Mouse (Mus musculus) erythroblast, adult 5-6 weeks (primary cell): ENCODE data around the gene Ccn2. TPM values are rescaled to one million over a fixed set of nuclear protein-coding genes. Genes with fewer than 3 reads are reported as not detected.
"Not testable (repeated sequence)": the region's sequence is repeated elsewhere in the genome, so short reads cannot be mapped to it uniquely, and the experiment has no call there.

Experiments used
- ATAC-seq: replicated peaks from 2 replicates; pipeline ENCODE4 v1.8.0; 2016; ENCODE audit warnings: moderate number of reproducible peaks, mild to moderate bottlenecking, moderate TSS enrichment, inconsistent platforms; ENCODE audit not compliant: poor library complexity, low FRiP score, severe bottlenecking
- total RNA-seq, 2 experiments: library from RNA; stranded (forward) in 1 of 2; stranded (reverse) in 1 of 2; fragments of 150-400 nt in 1 of 2; fragments of 200-764, 138-1000 nt in 1 of 2; gene quantifications; 2 replicates each; pipeline versions ENCODE4 v1.2.3 to v1.2.4; 2015 to 2017; ENCODE audit warnings: low replicate concordance in 2 of 2

Ccn2 gene
- total RNA-seq, 2 experiments from 2014 or later = not detected

DNA sequence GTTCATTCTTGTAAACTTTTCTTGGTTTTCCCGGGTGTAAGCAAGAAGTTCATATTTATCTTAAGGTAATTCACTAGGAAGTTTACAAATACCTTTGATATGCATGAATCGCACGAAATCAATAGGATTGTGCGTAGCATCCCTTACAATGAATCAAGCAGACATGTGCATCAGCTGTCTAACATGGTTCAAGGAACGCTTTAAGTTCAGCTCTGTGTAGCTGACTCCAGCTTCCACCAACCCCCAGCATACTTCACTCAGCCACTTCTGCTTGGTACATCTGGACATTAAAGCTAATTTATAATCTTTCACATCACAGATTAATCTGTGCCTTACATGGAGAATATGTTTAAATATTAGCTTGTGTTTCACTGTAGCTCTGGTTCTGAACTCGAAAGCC is 3.5 kb downstream of the Ccn2 start:
- no peak for ATAC-seq

GRCm38 (mm10) chr10:24599802-24600201 is 4.6 kb downstream of the Ccn2 start:
- ATAC-seq = no peak

GRCm38 (mm10) chr10:24603035-24603434 is 7.8 kb downstream of the Ccn2 start:
- no peak for ATAC-seq

DNA sequence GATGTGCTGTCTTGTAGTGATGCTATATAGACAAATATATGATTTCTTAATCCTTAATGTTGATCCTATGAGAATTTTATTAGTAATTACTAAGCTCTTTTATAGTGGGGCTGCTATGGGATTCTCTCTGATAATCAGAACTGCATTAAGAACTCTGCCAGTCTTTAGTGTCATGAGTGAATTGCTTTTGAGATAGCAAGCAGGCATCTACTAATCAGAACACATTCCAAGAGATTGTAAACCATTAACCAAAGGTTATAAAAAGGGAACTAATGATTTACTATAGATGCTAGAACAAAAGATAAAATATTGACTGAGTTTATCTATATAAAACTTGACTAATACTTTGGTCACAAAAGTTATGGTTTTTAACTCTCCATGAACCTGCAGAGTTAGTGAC is 8.5 kb downstream of the Ccn2 start:
- ATAC-seq = no peak

GRCm38 (mm10) chr10:24609146-24609545 is 13.9 kb downstream of the Ccn2 start:
- ATAC-seq = no peak

DNA sequence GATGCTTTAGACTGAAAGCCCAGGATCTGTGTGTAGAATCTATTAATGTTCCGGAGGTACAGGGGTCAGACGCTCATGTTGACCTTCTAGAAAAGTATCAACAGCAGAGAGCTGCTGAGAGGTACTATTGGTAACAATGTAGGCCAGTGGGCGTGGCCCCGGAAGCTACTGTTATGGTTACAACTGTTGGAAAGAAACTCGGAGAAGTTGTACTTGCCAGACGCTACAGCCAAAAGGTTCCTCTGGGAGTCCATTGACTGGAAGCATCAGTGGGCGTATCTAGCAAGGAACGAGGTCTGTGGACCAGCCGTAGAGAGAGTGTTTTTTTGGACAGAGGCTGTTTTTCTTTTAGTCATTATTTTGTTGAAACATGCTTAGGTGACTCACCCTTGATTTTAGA is 14.5 kb downstream of the Ccn2 start:
- ATAC-seq = no peak

- no peak for ATAC-seq
Observed at GRCm38 (mm10) chr10:24614726-24615125, 19.5 kb downstream of the Ccn2 start.

GRCm38 (mm10) chr10:24615799-24616198 is 20.6 kb downstream of the Ccn2 start:
- ATAC-seq = no peak

DNA sequence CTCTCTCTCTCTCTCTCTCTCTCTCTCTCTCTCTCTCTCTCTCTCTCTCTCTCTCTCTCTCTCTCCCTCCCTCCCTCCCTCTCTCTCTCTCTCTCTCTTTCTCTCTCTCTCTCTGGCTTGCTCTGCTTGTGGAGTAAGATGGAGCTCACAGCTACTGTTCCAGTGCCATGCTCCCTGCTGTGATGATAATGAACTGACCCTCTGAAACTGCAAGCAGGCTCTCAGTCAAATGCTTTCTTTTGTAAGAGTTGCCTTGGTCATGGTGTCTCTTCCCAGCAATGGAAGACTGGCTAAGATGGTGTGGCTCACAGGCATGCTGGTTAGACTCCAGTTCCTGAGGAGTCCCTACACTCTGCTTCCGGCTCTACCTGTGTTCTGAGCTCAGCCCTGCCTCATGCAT is 21.3 kb downstream of the Ccn2 start:
- not testable (repeated sequence) for ATAC-seq

DNA sequence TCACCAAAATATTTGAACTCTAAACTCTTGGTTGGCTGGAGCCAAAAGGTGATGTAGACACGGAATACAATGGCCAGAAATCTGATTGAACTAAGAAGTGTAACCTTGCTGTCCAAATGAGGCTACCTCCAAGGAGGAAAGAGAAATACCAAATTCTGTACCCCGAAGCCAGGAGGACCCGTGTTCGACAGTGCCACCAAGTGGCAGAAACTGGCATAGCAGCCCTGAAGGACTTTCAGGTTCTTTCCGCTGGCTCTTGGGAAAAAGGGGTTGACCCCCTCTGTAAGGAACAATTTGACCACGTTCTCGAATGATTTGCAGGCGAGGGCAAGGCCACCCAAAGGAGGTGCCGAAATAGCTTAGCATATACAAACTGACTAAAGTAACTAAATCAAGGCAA is 26.3 kb downstream of the Ccn2 start:
- ATAC-seq = peak; percentile 60; the same call in 1 of the 2 replicates

DNA sequence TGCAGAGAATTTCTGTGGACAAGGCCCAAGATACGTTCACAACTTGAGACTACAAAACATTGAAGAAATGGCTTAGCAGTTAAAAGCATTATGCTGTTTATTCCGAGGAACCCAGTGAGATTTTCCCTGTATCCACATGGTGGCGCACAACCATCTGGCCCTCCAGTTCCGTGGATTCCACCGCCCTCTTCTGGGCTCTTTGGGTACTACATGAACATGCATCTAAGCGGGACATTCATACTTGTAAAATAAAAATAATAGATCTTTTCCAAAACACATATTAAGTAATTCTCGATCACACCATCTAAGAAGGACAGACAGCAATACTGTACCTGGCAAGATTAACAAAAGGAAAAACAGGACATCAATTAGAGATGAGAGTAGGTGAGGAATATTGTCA is 27.3 kb downstream of the Ccn2 start:
- ATAC-seq = peak; percentile 83

DNA sequence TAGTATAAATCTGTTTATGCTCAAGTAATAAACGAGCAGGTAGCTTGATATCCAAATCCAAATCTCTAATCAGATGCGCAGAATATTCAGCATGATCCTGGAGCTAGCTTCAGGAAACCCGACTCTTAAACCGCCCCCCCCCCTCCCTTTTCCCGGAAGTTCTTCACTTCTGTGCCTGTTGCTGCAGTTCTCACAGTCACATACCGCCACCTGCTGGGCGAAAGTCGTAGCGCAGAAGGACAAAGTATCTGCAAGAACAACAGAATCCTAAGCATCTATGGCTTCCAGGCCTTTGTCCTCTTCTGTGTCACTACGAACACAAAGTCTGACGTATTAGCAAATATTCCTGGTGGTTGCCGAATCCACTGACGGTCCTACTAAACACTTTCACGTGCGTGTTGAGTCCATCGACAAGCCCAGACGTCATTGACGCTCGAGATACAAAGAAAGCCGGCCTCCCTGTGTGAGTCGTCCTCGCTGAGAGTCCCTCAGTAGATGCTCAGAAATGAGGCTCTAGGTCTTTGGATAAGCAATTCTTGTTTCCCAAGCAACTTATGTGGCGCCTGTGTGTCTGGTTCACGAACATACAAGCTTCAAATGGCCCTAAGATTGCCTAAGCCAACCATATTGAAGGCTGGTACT is 29.9 kb downstream of the Ccn2 start:
- ATAC-seq = peak; percentile 53; the same call in 1 of the 2 replicates

- no peak for ATAC-seq
Observed at GRCm38 (mm10) chr10:24627262-24627661, 32.0 kb downstream of the Ccn2 start.

DNA sequence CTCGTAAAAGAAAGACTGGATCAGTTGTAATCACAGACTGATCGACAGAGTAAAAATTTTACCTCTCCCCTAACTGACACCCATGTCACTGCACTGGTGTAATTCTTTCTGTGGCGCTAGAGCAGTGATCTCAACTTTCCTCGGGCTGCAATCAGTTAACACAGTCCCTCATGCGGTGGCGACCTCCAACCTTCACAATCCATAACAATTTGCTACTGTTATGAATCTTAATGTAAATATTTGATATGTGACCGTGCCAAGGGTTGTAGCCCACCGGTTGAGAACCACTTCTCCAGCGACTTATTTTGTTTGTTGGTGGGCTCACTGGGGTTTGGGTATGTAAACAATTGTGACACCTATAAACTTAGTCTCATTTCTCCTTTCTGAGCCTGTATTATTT is 33.2 kb downstream of the Ccn2 start:
- ATAC-seq = no peak

- ATAC-seq = no peak
Observed at GRCm38 (mm10) chr10:24629086-24629720, 34.0 kb downstream of the Ccn2 start.

- ATAC-seq = peak; percentile 74
Observed at GRCm38 (mm10) chr10:24630469-24631081, 35.3 kb downstream of the Ccn2 start.

- no peak for ATAC-seq
Observed at GRCm38 (mm10) chr10:24631122-24631521, 35.9 kb downstream of the Ccn2 start.

GRCm38 (mm10) chr10:24634288-24634687 is 39.0 kb downstream of the Ccn2 start:
- ATAC-seq = no peak

GRCm38 (mm10) chr10:24635331-24635815 is 40.1 kb downstream of the Ccn2 start:
- no peak for ATAC-seq

GRCm38 (mm10) chr10:24635884-24636283 is 40.6 kb downstream of the Ccn2 start:
- ATAC-seq = no peak

- ATAC-seq = no peak
Observed at GRCm38 (mm10) chr10:24636986-24637385, 41.7 kb downstream of the Ccn2 start.
